Mouse (Mus musculus) monocyte, adult 2 months (primary cell): ENCODE measurements around the gene Arglu1.

ENCODE experiments used
- DNase-seq, 2 experiments: peaks; one replicate each; pipeline ENCODE4 v3.0.0; 2022; ENCODE audit warnings: low spot score in 2 of 2, low read depth in 1 of 2

Gene Arglu1

DNA sequence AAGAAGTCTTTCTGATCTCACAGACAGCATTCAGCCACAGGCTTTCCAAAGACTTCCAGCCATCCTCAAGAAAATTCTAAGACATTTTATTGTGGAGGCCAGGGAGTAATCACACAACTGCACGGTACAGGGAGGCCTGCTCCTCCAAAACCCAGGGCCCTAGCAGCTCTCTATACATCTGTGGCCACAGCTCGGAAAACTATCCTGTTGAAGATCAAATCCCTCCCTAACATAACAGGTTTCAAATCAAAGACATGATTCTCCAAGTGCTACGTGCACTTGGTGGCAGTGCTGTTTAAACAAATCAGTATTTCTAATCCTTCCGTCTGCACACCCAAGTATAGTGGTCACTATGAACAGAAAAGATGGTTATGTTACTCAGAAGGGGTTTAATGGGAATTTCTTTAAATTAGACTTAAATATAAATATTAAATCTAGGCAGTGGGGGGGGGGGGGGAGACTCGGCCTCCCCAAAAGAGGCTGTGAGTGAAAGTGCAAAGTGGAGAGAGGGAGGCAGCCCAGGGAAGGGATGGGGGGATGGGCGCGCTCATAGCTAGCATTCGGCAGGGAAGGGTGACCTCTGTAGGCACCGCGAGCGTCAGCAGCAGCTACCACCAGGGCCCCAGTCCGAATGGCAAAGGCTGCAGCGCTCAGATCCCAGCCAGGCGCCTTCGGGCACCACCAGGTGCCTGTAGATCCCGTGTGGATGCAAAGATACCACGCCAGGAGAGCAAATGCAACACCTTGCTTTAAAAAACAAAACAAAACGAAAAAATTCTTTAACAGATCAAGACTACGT, 31.7 kb downstream of the Arglu1 start:
- DNase-seq: peak in 1 of 2 experiments; percentile 28

DNA sequence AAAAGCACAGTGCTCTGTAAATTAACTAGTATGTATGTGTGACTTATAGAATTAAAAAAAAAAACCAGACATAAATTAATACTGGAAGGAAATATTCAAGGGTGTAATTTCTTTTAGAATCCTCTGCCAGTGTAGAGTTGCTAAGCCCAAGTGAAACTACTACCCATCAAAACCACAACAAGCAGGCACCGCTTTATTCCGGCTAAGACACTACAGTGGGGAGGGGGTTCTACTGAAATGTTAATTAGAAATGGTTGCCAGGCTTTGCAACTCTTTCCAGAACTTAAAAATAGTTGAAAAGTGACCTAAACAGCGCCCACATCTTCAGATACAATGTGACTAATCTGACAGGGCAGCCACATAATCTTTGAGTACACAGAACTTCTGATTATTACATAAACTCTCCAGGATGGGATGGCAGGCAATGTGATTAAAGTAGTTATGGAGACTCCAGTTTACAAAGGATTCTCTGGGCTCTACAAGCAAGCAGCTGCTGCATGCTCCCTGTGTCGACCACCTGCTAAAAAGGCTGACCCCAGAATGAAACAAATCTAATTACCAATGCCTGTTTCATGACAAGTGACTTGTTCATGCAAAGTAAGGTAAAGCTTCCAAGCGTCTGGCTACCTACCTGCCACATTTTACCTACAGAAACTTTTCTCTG, 32.5 kb downstream of the Arglu1 start:
- no peak for DNase-seq

DNA sequence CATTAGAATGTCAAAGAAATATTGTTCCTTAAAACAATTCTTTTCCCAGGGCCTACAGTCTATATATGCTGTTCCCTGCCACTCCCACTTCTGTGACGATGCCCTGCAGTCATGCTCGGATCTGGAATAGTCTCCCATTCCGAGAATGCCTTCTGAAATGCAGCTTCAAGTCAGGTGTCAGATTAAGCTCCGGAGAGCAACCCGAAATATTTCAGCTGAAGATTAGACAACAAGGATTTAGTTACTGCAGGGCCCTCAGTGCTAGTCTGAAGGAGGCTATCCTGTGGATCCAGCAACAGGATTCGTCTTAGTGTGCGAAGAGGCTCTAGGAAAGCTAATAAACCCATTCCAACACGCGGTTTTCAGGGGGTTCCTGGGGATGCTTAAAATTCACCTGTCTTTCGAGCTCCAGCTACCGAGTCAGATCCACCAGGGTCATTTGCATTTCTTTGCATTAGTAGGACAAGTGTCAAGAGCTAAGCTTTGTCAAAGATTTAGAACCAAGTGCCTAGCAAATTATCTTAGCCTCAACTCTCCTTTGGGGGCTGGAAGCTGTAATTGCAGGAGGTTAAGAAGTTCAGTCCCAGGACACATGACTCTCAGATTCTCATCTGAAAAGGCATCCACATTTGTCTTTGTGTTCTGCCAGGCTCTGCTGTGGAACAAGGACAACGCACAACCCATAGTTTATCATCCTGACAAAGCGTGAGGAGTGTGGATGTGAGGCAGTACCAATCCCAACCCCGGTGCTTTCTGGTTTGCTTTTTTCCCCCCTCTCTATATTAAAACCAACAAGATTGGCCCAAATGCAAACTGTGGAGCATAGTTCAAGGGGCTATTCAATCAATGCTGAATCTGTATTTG, 33.5 kb downstream of the Arglu1 start:
- DNase-seq: no peak

DNA sequence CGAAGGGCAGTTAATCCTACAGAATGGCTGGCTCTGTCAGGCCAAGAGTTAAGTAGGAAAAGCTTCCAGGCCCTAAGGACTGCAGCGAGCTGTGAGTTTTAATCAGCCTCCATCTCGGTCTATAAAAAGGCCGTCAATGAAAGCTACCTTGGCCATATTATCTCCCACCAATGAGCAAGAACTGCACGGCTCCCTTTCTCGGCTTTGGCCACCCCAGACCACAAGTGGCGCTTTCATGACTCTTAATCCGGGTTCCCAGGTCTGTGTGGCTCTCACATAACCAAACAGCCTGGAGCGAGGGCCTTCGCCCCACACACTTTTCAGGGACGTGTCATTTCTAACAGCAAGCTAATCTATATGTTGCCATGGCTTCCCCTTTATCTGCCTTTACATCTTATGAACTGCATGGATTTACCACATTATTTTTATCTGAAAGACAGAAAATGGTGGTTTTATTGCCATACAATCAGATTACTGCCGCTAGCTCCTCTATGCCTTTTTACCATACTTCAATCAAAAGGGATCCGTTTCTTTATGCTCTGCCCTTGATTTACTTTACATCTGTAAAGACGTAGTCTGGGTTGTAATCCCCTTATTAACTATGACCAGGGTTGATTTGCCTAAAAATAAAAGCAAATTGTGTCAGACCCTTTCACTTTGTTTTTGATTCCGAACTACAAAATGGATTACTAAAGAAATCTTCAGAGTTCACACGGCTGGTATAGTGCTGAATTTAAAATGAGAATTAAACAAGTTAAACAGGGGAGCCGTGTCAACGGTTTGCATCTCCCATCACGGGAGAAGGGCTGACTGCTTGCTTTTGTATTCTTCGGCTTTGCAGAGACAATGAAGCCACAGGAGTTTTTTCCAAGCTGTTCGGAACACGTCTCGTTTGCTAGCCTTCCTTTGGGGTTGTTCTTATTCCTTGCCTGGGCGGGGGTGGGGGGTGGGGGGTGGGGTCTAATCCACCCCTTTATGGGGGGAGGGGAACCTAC, 34.7 kb downstream of the Arglu1 start:
- no peak for DNase-seq

GRCm38 (mm10) chr8:8653906-8654489, 36.3 kb downstream of the Arglu1 start:
- DNase-seq: no peak

GRCm38 (mm10) chr8:8653343-8653742, 37.0 kb downstream of the Arglu1 start:
- DNase-seq: no peak

DNA sequence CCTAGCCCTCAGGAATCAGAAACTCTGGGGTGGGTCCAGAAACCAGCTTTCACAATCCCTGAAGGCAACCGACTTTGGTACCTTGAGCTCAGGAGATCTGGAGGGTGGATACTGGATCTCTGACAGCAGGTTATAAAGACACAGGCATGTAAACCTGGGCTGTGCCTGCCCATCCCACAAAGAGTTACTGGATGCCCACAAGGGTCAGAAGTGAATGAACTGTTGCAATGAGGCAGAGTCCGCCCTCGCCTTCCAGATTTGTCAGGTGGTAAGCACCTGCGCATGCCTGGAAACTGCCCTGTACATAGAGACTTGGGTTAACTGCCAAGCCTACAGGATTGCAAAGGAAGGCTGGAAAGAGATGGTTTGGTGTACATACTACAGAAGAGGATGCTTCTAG, 37.9 kb downstream of the Arglu1 start:
- DNase-seq: no peak

GRCm38 (mm10) chr8:8649944-8650343, 40.4 kb downstream of the Arglu1 start:
- DNase-seq: no peak

- peak; percentile 45 to 49 for DNase-seq
Measured at GRCm38 (mm10) chr8:8649536-8649935, 40.8 kb downstream of the Arglu1 start.

DNA sequence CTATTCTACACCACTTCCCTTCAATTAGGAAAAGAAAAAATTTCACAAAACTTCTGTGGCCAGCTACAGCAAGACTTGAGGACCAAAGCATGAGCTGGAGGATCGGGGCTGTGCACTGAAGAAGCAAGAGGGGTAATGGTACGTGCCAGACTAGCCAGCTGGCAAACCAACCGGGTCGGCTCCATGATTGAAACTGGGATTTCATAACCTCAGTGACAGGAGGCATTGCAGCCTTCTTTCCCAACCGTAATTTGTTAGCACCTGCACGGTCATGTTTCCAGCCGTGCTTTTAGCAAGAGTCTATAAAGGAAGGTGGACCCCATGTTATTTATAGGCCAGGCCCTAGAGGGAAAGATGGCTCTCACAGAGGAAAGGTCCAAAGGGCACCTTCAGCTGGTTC, 41.6 kb downstream of the Arglu1 start:
- no peak for DNase-seq

DNA sequence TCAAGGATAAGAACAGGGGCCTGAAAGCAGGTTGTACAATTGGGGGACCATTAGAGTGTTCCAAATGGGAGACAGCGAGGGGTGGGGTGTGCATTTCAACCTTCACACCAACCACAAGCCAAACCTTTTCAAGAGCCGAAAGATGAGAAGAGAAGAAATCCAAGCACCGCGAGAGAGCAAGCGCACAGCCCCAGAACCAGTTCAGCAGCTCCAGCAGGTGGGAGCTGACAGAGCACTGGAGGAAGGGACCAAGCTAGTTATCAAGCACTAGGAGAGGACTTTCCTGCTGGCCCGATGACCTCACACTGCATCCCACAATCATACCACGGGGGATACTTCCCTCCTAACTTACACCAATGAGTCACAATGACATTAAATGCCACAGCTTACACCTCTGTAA, 42.5 kb downstream of the Arglu1 start:
- no peak for DNase-seq

DNA sequence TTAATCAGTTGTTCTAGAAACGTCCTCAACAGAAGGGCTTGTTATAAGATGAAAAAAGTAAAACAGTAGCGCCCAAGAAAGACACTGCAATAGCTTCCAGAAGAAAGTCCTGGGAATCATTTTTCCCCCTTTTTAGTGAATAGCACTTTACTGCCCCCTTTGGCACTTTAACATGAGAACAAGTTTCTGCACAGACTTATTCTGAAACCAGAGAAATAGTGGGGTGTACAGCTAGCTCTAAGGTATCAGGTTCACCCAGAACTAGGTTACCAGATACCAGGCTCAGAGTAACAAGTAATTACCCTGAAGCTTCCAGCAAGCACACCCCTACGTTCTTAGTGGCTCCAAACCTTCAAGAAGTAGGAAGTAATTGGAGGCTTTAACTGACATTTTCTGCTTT, 43.0 kb downstream of the Arglu1 start:
- DNase-seq: no peak

DNA sequence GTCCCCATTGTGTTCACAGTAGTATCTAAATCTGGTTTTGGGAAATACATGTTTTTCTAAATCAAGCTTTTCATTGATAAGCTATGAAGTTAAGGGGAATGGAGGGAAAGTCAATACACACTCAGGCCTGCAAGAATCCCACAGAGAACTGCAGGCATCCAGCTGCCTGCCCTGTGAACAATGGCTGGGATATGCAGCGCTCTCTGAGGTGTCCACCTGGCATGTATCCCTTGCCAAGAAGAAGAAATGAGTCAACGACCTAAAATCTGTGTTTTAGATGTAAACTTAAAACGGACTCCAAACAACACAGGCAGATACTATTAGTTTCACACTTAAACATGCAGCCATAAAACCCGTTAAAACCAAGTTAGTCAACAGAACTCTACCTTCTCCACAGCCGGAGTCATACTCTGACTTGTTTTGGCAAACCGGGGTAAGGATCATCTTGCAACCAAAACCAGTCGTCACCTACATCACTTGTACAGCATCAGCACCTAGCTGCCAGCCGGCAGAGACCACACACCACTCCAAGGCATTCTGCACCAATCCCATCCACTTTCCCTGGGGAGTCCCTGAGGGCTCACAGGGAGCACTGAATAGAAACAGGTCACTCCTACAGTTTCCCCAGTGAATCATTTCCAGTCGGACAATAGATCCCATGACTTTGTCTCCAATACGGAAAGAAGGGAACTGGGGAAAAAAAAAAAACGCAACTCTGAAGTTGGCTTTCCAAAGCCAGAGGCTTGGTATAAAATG, 46.0 kb downstream of the Arglu1 start:
- no peak for DNase-seq

- DNase-seq: no peak
Measured at GRCm38 (mm10) chr8:8640264-8640588, 50.1 kb downstream of the Arglu1 start.

DNA sequence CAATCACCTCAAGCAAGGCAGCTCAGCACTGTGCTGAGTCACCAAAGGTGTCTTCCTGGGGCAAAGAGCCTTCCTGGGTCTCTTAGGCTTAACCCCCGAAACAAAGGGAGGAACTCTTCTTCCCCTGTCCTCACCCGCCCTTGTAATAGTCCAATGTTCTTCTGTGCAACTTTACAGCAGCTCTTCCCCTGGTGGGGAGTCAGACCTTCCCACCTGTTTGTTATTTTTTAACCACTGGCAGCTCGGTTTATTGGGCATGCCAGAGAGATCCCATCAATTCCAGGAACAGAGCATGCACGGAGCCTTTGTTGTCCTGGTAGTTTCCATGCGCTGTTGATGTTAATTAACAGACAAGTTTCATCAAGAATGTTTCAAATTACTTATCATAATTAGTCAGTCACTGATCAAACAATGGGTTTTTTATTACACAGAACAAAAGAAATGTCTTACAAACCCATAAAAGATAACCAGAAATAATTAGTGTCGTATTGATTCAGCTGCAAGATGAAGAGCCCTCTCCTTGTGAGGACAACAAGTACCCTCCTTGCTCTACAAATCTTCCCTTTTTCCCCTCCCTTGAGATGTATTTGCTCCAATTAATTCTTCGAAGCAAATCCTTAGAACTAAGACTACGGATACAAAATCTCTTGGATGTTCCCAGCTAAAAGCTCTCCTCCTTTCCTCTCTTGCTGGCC, 50.6 kb downstream of the Arglu1 start:
- no peak for DNase-seq

- DNase-seq: no peak
Measured at GRCm38 (mm10) chr8:8631394-8631793, 58.9 kb downstream of the Arglu1 start.

DNA sequence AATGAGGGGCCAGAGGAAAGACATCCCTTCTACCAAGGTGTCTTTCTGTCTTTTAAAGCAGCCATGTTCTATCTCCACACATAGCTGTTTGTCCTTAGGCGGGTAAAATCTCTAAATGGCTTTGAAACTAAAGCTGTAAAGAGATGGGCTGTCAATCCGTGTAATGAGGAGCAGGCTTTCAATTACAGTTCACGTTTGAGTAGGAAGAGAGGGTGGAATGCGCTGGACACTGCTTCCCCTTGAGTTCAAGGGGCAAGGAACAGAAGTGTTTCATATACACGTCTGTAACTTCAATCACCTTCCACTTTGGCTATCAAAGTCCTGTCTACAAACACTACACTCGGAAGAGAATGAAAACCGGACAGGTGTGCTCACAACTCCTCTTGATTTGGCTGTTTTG, 66.3 kb downstream of the Arglu1 start:
- DNase-seq: no peak

GRCm38 (mm10) chr8:8623486-8623885, 66.8 kb downstream of the Arglu1 start:
- DNase-seq: no peak

- no peak for DNase-seq
Measured at GRCm38 (mm10) chr8:8622476-8622875, 67.8 kb downstream of the Arglu1 start.
